Mouse (Mus musculus): Measurements from ENCODE around the gene Gm20388. TPM values are rescaled to one million over a fixed set of nuclear protein-coding genes. Genes with fewer than 3 reads are reported as not detected.
A peak's percentile ranks its signal among the peaks of the same experiment; 100 is the strongest.

Gm20388 gene
- polyA plus RNA-seq, 1 experiment from 2014 or later: not detected

DNA sequence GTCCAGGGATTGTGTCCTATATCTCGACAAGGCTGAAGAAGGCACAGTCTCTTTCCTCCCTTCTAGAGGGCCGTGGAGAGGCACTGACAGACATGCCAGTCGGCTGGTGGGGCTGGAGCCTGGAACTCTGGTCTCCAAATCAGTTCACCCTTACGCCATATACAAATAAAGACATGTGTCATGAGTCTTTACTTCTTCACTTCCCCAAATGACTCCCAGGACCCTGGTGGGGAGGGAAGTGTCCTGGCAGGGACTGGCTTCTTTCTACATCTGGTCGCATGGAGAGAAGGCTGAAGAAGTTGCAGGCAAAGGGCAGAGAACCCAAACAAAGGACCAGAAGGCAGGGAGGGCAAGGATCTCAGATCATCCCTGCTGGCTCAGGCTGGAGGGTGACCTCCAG, 2249.5 kb downstream of the Gm20388 start:
- ATAC-seq (ENCODE audit: low FRiP score, low TSS enrichment) (no peak), DNase-seq (ENCODE audit: low spot score) (no peak)
- Histone ChIP-seq H3K4me2 (replicated peaks; ENCODE audit: low read depth) (no peak overlapping the region), H3K4me1 (replicated peaks; ENCODE audit: control insufficient read depth, insufficient read depth) (no peaks in the 10 kb centered on the region), H3K9me3 (ENCODE audit: control insufficient read depth, low read length) (no peaks in the 10 kb centered on the region), H3K4me3 (ENCODE audit: low read depth, low read length) (no peak overlapping the region), H3K36me3 (ENCODE audit: control insufficient read depth, insufficient read depth, low read length) (no peaks in the 10 kb centered on the region), H3K9ac (ENCODE audit: low read length) (no peak overlapping the region), H3K27me3 (ENCODE audit: control insufficient read depth, insufficient read depth, low read length) (no peaks in the 10 kb centered on the region), H3K27ac (replicated peaks) (no peak overlapping the region)
- TF ChIP-seq EP300 (optimal IDR thresholded peaks at IDR 0.05): no peak
- no peak for TF ChIP-seq CTCF (IDR thresholded peaks at IDR 0.05; ENCODE audit: low read depth)
- WGBS: 74% methylated on average over 5 of the region's 5 CpGs

DNA sequence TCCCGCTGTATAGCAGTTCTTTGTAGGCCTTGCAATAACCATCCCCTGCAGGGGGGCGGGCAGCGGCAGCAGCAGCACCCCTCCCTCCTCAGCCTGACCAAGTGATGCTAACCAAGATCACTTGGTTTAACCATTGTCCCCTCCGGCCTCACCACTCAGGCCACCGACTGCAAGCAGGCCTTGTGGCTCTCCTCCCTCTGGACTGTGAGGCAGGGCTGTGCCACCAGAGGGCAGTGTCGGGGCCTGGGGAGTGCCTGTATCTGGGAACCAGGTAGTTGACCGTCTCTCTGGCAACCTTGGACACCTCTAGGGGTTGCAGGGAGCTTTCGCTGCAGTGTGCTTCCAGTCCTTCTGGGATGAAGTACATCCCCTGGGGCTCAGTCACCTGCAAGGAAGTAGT, 2252.4 kb downstream of the Gm20388 start:
- 42% methylated on average over 8 of the region's 8 CpGs for WGBS
- ATAC-seq (ENCODE audit: low FRiP score, low TSS enrichment) (0 out of 2 replicates have a peak, but pooled peaks have one; percentile 25), DNase-seq (ENCODE audit: low spot score) (peak; percentile 88)
- H3K9ac ChIP-seq (ENCODE audit: low read length): no peak overlapping the region
- H3K36me3 ChIP-seq (ENCODE audit: control insufficient read depth, insufficient read depth, low read length): no peaks in the 10 kb centered on the region
- H3K27ac ChIP-seq (replicated peaks): no peak overlapping the region
- H3K4me2 ChIP-seq (replicated peaks; ENCODE audit: low read depth): no peak overlapping the region
- H3K4me1 ChIP-seq (replicated peaks; ENCODE audit: control insufficient read depth, insufficient read depth): no peaks in the 10 kb centered on the region
- H3K27me3 ChIP-seq (ENCODE audit: control insufficient read depth, insufficient read depth, low read length): no peaks in the 10 kb centered on the region
- peak; percentile 93 for TF ChIP-seq CTCF (IDR thresholded peaks at IDR 0.05; ENCODE audit: low read depth)
- no peak for TF ChIP-seq EP300 (optimal IDR thresholded peaks at IDR 0.05)
- H3K4me3 ChIP-seq (ENCODE audit: low read depth, low read length): no peak overlapping the region
- H3K9me3 ChIP-seq (ENCODE audit: control insufficient read depth, low read length): no peaks in the 10 kb centered on the region

DNA sequence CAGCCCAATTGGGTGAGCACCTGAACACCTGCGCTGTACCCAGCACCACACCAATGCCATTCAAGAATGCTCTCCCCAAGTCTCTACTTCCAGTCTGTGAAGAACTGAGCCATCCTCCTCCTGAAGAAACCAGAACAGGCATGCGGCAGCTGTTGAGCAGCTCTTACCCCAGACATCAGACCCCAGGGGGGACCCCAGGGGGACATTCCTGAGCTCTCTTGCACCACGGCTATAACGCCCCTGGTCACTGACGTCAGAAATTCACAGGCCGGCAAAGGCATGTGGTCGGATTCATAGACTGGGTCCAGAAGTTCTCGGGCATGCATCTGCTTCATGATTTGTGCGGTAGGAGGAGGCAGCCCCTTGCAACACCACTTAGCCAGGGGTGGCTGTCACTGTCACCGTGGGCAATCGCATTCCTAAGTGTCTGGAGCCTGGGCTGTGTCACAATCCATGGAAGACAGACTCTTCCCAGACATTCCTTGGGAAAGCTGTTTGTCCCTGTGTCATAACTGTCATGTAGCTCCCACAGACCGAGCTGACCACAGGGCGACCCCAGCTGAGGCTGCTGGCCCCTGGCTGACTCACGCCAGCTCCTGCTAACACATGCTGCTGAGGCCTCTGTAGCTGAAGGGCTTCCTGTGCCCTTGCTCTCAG, 2256.7 kb downstream of the Gm20388 start:
- H3K4me1 ChIP-seq (replicated peaks; ENCODE audit: control insufficient read depth, insufficient read depth): no peaks in the 10 kb centered on the region
- no peak overlapping the region for H3K27ac ChIP-seq (replicated peaks)
- H3K9ac ChIP-seq (ENCODE audit: low read length): no peak overlapping the region
- no peak overlapping the region for H3K4me3 ChIP-seq (ENCODE audit: low read depth, low read length)
- no peaks in the 10 kb centered on the region for H3K9me3 ChIP-seq (ENCODE audit: control insufficient read depth, low read length)
- no peak for TF ChIP-seq CTCF (IDR thresholded peaks at IDR 0.05; ENCODE audit: low read depth)
- TF ChIP-seq EP300 (optimal IDR thresholded peaks at IDR 0.05): no peak
- no peaks in the 10 kb centered on the region for H3K27me3 ChIP-seq (ENCODE audit: control insufficient read depth, insufficient read depth, low read length)
- H3K4me2 ChIP-seq (replicated peaks; ENCODE audit: low read depth): no peak overlapping the region
- WGBS: 67% methylated on average over 14 of the region's 14 CpGs
- DNase-seq (ENCODE audit: low spot score) (no peak), ATAC-seq (ENCODE audit: low FRiP score, low TSS enrichment) (no peak)
- H3K36me3 ChIP-seq (ENCODE audit: control insufficient read depth, insufficient read depth, low read length): no peaks in the 10 kb centered on the region

DNA sequence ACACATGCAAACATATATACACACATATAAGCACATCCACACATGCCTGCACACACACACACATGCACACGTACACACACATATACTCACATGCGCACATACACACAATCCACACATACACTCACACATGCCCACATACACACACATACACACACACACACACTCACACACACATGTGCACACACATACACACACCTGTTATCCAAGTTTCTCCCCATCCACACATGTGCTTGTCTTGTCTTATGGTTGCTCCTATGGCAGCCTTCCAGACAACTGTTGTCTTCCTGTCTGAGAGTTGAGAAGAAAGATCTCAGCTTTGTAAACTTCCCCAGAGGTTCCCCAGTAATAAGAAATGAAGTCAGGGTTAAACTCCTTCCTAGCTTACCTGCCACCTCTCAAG, 2258.8 kb downstream of the Gm20388 start:
- Histone ChIP-seq H3K4me1 (replicated peaks; ENCODE audit: control insufficient read depth, insufficient read depth) (no peaks in the 10 kb centered on the region), H3K36me3 (ENCODE audit: control insufficient read depth, insufficient read depth, low read length) (no peaks in the 10 kb centered on the region), H3K27me3 (ENCODE audit: control insufficient read depth, insufficient read depth, low read length) (no peaks in the 10 kb centered on the region), H3K4me3 (ENCODE audit: low read depth, low read length) (no peak overlapping the region), H3K9ac (ENCODE audit: low read length) (no peak overlapping the region), H3K27ac (replicated peaks) (no peak overlapping the region), H3K9me3 (ENCODE audit: control insufficient read depth, low read length) (no peaks in the 10 kb centered on the region), H3K4me2 (replicated peaks; ENCODE audit: low read depth) (no peak overlapping the region)
- ATAC-seq (ENCODE audit: low FRiP score, low TSS enrichment): no peak
- WGBS: 100% methylated on average over 2 of the region's 2 CpGs
- TF ChIP-seq CTCF (IDR thresholded peaks at IDR 0.05; ENCODE audit: low read depth): no peak
- TF ChIP-seq EP300 (optimal IDR thresholded peaks at IDR 0.05): no peak
- no peak for DNase-seq (ENCODE audit: low spot score)

DNA sequence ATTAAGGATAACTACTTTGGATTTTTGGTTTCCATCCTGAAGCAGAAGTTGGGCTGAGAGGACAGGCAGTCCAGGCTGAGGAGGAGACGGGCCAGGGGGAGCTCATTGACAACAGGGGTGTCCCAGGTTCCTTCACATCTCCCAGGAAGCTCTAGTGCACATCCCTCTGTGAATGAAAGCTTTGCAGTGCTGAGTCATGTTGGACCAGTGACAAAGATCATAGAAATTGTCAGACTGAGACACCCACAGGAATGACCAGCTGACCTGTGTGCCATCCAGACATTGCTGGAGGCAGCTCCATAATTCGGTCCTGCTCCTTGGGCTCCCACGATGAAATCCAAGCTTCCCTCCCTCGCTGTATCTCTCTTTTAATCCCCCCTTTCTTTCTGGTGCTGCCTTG, 2261.2 kb downstream of the Gm20388 start:
- TF ChIP-seq CTCF (IDR thresholded peaks at IDR 0.05; ENCODE audit: low read depth): no peak
- no peak for TF ChIP-seq EP300 (optimal IDR thresholded peaks at IDR 0.05)
- H3K4me1 ChIP-seq (replicated peaks; ENCODE audit: control insufficient read depth, insufficient read depth): no peaks in the 10 kb centered on the region
- DNase-seq (ENCODE audit: low spot score) (no peak), ATAC-seq (ENCODE audit: low FRiP score, low TSS enrichment) (no peak)
- no peak overlapping the region for H3K9ac ChIP-seq (ENCODE audit: low read length)
- H3K27me3 ChIP-seq (ENCODE audit: control insufficient read depth, insufficient read depth, low read length): no peaks in the 10 kb centered on the region
- no peak overlapping the region for H3K4me3 ChIP-seq (ENCODE audit: low read depth, low read length)
- 77% methylated on average over 4 of the region's 4 CpGs for WGBS
- H3K36me3 ChIP-seq (ENCODE audit: control insufficient read depth, insufficient read depth, low read length): no peaks in the 10 kb centered on the region
- no peak overlapping the region for H3K27ac ChIP-seq (replicated peaks)
- no peaks in the 10 kb centered on the region for H3K9me3 ChIP-seq (ENCODE audit: control insufficient read depth, low read length)
- no peak overlapping the region for H3K4me2 ChIP-seq (replicated peaks; ENCODE audit: low read depth)

DNA sequence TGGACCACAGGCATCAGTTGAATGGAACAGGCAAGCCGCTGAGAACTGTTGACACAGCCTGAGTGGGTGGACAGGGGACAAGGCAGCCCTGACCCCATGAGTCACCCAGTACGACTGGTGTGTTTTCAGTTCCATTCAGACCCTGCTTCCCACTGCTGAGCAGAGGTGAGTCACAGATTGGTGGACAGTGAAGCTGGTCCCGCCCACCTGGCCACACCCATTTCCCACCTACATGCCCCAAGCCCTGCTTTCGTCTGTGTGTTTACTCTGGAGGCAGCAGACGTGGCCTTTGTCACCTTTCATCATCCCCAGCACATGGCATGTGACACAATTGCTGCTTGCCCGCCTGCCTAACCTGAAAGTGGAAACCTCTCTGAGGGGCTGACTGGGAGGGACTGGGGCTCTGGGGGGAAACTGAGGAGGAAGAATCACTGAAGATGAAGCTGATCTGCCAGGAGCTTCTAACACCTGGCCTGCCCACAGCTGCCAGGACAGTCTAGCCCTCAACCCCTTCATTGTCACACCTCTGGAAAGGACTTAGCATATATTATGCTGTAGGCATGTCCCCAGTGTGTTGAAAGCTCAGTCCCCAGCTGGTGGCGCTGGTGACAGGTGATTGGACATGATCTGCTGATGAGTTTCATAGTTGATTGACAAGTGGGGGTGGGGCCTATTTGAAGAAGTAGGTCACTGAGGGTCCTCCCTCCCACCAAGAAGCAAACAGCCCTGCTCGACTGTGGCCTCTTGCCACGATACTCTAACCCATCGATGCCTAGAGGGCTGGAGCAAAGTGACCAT, 2263.7 kb downstream of the Gm20388 start:
- H3K27ac ChIP-seq (replicated peaks): no peak overlapping the region
- H3K9me3 ChIP-seq (ENCODE audit: control insufficient read depth, low read length): no peaks in the 10 kb centered on the region
- ATAC-seq (ENCODE audit: low FRiP score, low TSS enrichment) (peak; percentile 94), DNase-seq (ENCODE audit: low spot score) (peak; percentile 79)
- H3K27me3 ChIP-seq (ENCODE audit: control insufficient read depth, insufficient read depth, low read length): no peaks in the 10 kb centered on the region
- H3K4me2 ChIP-seq (replicated peaks; ENCODE audit: low read depth): no peak overlapping the region
- H3K9ac ChIP-seq (ENCODE audit: low read length): no peak overlapping the region
- no peaks in the 10 kb centered on the region for H3K4me1 ChIP-seq (replicated peaks; ENCODE audit: control insufficient read depth, insufficient read depth)
- TF ChIP-seq CTCF (IDR thresholded peaks at IDR 0.05; ENCODE audit: low read depth): peak; percentile 41
- TF ChIP-seq EP300 (optimal IDR thresholded peaks at IDR 0.05): no peak
- H3K36me3 ChIP-seq (ENCODE audit: control insufficient read depth, insufficient read depth, low read length): no peaks in the 10 kb centered on the region
- H3K4me3 ChIP-seq (ENCODE audit: low read depth, low read length): no peak overlapping the region
- 31% methylated on average over 10 of the region's 10 CpGs for WGBS
